Mouse (Mus musculus): ENCODE measurements around the gene Ndufa6.

DNA sequence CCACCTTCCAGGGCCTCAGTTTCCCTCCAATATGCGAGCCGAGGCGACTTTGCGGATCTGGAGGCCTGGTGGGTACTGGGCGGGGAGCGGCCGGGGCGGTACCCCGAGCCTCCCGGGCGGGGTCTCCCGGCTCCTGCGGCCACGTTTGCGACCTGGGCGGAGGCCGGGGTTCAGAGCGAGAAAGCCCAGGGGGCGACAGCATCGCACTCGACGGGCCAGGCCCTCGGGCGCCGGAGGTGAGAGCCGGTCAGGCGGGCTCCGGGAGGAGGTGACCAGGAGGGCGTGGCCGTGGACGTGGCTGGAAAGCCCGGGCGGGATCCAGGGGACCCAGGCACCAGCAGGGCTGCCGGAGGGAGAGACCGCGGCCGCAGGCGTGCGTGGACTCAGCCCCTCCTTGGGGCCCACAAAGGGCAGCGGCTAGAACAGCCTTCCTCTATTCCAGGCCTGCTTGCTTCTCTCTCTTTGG, 13.1 kb downstream of the Ndufa6 start:
- TF ChIP-seq CHD2 (IDR thresholded peaks at IDR 0.05; ENCODE audit: low read depth, low read length) (no peak), ZNF384 (IDR thresholded peaks at IDR 0.05; ENCODE audit: low read depth, low read length) (no peak), ZC3H11A (IDR thresholded peaks at IDR 0.05; ENCODE audit: borderline replicate concordance, low read depth, low read length) (no peak), HCFC1 (IDR thresholded peaks at IDR 0.05; ENCODE audit: borderline replicate concordance, insufficient read depth, low read length) (no peak)
